Mouse (Mus musculus) spleen, adult 2 months (tissue): ENCODE results near the gene Limk2.

Source experiments
- CTCF ChIP-seq: fragments of 200-500 bp; IDR thresholded peaks from 2 replicates; pipeline ENCODE4 v1.5.1; 2011; ENCODE audit warnings: mild to moderate bottlenecking, inconsistent platforms; ENCODE audit not compliant: insufficient read depth, insufficient read length, insufficient replicate concordance; ENCODE audit errors: extremely low read depth
- POLR2A ChIP-seq: fragments of 200-500 bp; IDR thresholded peaks from 2 replicates; pipeline ENCODE4 v1.6.1; 2011; ENCODE audit warnings: low read depth, low read length, inconsistent platforms

DNA sequence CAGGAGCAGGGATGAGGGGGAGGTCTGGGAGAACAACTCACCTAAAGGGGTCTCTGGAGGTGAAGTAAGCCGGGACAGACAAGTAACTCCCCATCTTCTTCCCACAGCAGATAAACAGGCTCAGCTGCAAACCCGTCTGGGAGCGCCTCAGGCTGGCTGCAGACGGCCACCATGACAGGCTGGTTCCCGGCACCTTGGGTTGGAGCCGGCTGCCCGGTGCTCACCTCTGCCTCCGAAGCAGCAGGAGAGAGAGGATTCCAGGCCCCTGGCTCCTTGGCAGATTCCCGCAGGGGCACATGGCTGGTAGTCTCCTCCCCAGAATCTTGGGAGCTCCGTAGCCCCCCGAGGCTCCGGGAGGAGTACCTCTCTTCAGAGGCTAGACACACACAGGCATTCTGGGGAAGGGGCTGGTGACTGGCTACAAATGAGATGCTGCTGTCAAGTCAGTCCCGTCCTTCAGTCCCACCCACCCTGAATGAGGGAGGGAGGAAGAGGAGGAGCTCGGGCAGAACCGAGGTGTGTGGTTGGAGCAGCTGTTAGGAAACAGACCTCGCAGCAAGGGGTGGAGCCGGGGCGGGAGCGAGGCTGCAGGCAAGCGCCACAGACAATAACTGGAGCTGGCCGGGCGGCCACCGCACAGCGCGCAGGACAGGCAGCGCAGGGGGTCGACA is 37.9 kb downstream of the Limk2 start:
- TF ChIP-seq POLR2A (no peak), CTCF (no peak)
